Mouse (Mus musculus) kidney, embryonic 16.5 days (tissue): ENCODE measurements at regions not wholly inside any gene's neighbourhood (a gene's known extent, or its start where the extent isn't known, plus 50 kb on each side); places are given as distances from the start of the nearest gene placed in this dataset.
A peak's percentile ranks its signal among the peaks of the same experiment; 100 is the strongest.

Source experiments
- ATAC-seq: fragments of 200-750 bp; cut with Nextera tagmentation; 2 replicates; pipeline ENCODE4 v1.8.0; 2017; ENCODE audit warnings: moderate TSS enrichment; ENCODE audit not compliant: low FRiP score, low TSS enrichment
- H3K27ac ChIP-seq: fragments of 300-500 bp; sonication (generic); 2 replicates; pipeline ENCODE4 v1.5.1; 2014; ENCODE audit warnings: low read length
- H3K27me3 ChIP-seq: fragments of 300-500 bp; sonication (generic); 2 replicates; pipeline ENCODE4 v1.6.1; 2014; ENCODE audit warnings: low read length, control low read depth, mixed read lengths; ENCODE audit not compliant: insufficient read depth
- H3K36me3 ChIP-seq: fragments of 300-500 bp; sonication (generic); 2 replicates; pipeline ENCODE4 v1.6.1; 2014; ENCODE audit warnings: low read length, control low read depth, mixed read lengths; ENCODE audit not compliant: insufficient read depth
- H3K4me1 ChIP-seq: fragments of 300-500 bp; sonication (generic); 2 replicates; pipeline ENCODE4 v1.6.1; 2014; ENCODE audit warnings: low read length, control low read depth, mixed read lengths; ENCODE audit not compliant: insufficient read depth
- H3K4me2 ChIP-seq: fragments of 300-500 bp; sonication (generic); replicated peaks from 2 replicates; pipeline ENCODE4 v1.6.1; 2014; ENCODE audit warnings: low read depth, low read length
- H3K4me3 ChIP-seq: fragments of 300-500 bp; sonication (generic); 2 replicates; pipeline ENCODE4 v1.5.1; 2014; ENCODE audit warnings: mild to moderate bottlenecking, low read length
- H3K9ac ChIP-seq: fragments of 300-500 bp; sonication (generic); replicated peaks from 2 replicates; pipeline ENCODE4 v1.6.1; 2014; ENCODE audit warnings: low read length
- H3K9me3 ChIP-seq: fragments of 300-500 bp; sonication (generic); 2 replicates; pipeline ENCODE4 v1.6.1; 2016; ENCODE audit warnings: low read length, control low read depth
- WGBS: fragments of 180-500 bp; shearing (Covaris S2); extraction: QIAGEN DNeasy Blood & Tissue Kit; methylation state at CpG from one replicate; pipeline ENCODE4 v1.1.7; 2014; 5-methylcytosine and 5-hydroxymethylcytosine counted together

DNA sequence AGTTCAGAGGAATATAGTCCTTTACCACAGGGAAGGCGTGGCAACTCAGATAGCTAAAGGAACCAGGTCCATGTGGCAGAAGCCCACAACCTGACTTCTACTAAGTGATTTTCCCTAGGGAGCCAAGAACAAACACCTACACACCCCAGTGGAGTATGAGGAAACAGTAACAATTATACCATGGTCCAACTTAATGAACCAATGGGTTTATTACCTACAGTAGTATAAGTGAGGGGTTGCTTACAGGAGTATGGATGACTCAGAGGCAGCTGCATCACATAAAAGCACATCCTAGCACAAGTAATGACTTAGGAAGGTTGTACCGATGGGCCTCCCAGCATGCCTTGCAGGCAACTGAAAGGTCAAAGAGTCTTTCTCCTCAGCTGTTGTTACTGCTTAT lies 98.7 kb upstream of the Cul1 start:
- Histone ChIP-seq H3K9me3 (no peaks in the 10 kb centered on the region), H3K27ac (no peak overlapping the region), H3K27me3 (no peaks in the 10 kb centered on the region), H3K36me3 (no peaks in the 10 kb centered on the region), H3K9ac (no peak overlapping the region), H3K4me1 (no peaks in the 10 kb centered on the region), H3K4me3 (no peak overlapping the region), H3K4me2 (no peak overlapping the region)
- 80% methylated on average over 2 of the region's 2 CpGs for WGBS
- no peak for ATAC-seq

GRCm38 (mm10) chr6:47355500-47355899 lies 97.7 kb upstream of the Cul1 start:
- H3K4me3 ChIP-seq = no peak overlapping the region
- H3K36me3 ChIP-seq = no peaks in the 10 kb centered on the region
- H3K4me2 ChIP-seq = no peak overlapping the region
- no peak overlapping the region for H3K9ac ChIP-seq
- no peaks in the 10 kb centered on the region for H3K4me1 ChIP-seq
- no peak for ATAC-seq
- no peak overlapping the region for H3K27ac ChIP-seq
- H3K9me3 ChIP-seq = no peaks in the 10 kb centered on the region
- 81% methylated on average over 7 of the region's 7 CpGs for WGBS
- no peaks in the 10 kb centered on the region for H3K27me3 ChIP-seq

DNA sequence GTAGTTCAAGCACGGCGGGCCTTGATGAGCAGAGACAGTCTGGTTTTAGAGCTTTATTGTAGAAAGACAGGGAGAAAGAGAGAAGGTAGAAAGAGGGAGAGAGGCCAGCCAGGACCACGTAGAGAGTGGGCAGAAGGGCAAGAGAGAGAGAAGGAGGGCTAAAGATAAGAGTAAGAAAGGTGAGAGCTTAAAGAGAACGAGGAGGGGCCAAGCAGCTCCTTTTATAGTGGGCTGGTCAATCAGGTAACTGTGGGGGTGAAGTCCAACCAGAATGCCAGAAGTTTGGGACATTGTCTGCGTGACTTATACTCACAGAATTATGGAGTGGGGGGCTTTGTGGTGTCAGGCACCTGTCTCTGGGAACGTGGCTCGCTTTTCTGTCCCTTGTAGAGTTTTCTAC lies 96.7 kb upstream of the Cul1 start:
- no peak overlapping the region for H3K27ac ChIP-seq
- 73% methylated on average over 7 of the region's 7 CpGs for WGBS
- H3K36me3 ChIP-seq = no peaks in the 10 kb centered on the region
- no peaks in the 10 kb centered on the region for H3K27me3 ChIP-seq
- H3K9ac ChIP-seq = no peak overlapping the region
- H3K4me3 ChIP-seq = no peak overlapping the region
- ATAC-seq = no peak
- no peak overlapping the region for H3K4me2 ChIP-seq
- no peaks in the 10 kb centered on the region for H3K4me1 ChIP-seq
- H3K9me3 ChIP-seq = no peaks in the 10 kb centered on the region

GRCm38 (mm10) chr6:47358686-47359085 lies 94.5 kb upstream of the Cul1 start:
- Histone ChIP-seq H3K27ac (no peak overlapping the region), H3K4me3 (no peak overlapping the region), H3K4me2 (no peak overlapping the region), H3K27me3 (no peaks in the 10 kb centered on the region), H3K36me3 (no peaks in the 10 kb centered on the region), H3K4me1 (no peaks in the 10 kb centered on the region), H3K9ac (no peak overlapping the region), H3K9me3 (no peaks in the 10 kb centered on the region)
- 50% methylated on average over 2 of the region's 2 CpGs for WGBS
- ATAC-seq = no peak

DNA sequence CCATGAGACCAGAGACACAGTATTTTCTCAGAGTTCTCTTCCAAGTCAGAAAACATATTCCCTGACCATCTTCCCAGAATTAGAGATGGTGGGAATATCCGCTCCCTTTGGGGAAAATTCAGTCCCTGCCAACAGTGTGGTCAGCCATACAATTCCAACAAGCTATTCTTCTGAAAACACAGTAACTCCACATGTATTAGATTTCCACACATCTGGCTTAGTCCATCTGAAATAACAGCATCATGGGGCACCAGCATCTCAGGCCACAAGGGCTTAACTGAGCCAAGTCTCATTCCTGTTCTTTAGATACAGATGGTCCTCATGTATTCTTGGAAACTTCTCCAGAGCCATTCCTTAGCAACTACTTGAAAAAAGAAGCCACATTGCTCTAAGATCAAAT lies 89.2 kb upstream of the Cul1 start:
- no peaks in the 10 kb centered on the region for H3K9me3 ChIP-seq
- no peaks in the 10 kb centered on the region for H3K36me3 ChIP-seq
- H3K27me3 ChIP-seq = no peaks in the 10 kb centered on the region
- no peak overlapping the region for H3K4me3 ChIP-seq
- H3K4me1 ChIP-seq = no peaks in the 10 kb centered on the region
- H3K27ac ChIP-seq = no peak overlapping the region
- no peak overlapping the region for H3K9ac ChIP-seq
- 85% methylated on average over 1 of the region's 1 CpGs for WGBS
- no peak for ATAC-seq
- no peak overlapping the region for H3K4me2 ChIP-seq

GRCm38 (mm10) chr6:47364556-47364955 lies 88.6 kb upstream of the Cul1 start:
- no peaks in the 10 kb centered on the region for H3K27me3 ChIP-seq
- 67% methylated on average over 2 of the region's 2 CpGs for WGBS
- H3K4me1 ChIP-seq = no peaks in the 10 kb centered on the region

DNA sequence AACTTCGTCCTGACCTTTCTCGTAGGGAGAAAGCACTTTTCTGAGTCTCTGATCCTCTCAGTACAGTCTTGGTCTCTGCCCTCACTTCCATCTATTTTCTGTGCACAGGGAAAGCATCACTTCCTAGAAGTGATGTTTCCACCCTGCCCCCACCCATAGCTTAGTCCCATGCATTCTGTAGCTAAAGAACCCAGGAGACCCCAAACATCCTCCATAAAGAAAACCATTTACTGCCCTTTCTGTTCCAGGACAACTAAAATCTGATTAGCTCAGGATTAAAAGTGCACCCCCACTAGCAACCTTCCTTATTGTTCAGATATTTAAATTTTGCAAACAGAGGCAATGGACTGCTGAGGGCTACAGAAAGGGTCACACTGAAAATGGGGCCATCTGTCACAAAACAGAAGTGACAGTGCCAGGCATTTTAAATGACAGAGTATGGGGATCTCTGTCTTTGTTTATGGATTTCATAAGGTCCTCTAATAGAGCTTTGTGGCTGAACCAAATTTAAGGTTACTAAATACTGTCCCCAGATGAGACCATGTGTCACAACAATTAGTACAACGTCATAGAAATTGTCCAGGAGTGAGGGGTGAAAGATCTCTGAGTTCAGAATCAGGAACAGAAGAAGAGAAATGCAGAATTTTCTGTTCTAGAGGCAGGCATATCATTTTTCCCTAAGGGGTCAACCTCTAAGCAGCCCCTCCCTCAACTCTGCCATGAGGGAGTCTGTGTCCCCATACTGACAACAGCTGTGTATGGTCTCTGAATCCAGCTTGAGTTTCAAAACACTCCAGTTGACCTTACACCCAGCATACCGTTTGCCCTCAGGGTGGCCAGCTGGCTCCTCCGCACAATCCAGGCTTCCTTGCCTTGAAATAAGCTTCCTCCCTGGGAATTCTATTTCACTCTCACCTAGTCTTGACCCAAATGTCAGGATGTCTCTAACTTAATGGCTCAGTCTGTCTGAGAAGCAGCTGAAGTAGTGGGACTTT lies 87.2 kb upstream of the Cul1 start:
- 39% methylated on average over 5 of the region's 5 CpGs for WGBS
- Histone ChIP-seq H3K4me3 (no peak overlapping the region), H3K4me1 (no peaks in the 10 kb centered on the region), H3K4me2 (no peak overlapping the region), H3K27ac (no peak overlapping the region), H3K9me3 (no peaks in the 10 kb centered on the region), H3K9ac (no peak overlapping the region), H3K36me3 (no peaks in the 10 kb centered on the region), H3K27me3 (no peaks in the 10 kb centered on the region)
- ATAC-seq = peak; percentile 91

More at GRCm38 (mm10) chr6:47364556-47364955, 88.6 kb upstream of the Cul1 start:
- no peaks in the 10 kb centered on the region for H3K36me3 ChIP-seq
- no peak overlapping the region for H3K4me2 ChIP-seq
- H3K27ac ChIP-seq = no peak overlapping the region
- H3K9me3 ChIP-seq = no peaks in the 10 kb centered on the region
- no peak for ATAC-seq
- no peak overlapping the region for H3K4me3 ChIP-seq
- no peak overlapping the region for H3K9ac ChIP-seq

DNA sequence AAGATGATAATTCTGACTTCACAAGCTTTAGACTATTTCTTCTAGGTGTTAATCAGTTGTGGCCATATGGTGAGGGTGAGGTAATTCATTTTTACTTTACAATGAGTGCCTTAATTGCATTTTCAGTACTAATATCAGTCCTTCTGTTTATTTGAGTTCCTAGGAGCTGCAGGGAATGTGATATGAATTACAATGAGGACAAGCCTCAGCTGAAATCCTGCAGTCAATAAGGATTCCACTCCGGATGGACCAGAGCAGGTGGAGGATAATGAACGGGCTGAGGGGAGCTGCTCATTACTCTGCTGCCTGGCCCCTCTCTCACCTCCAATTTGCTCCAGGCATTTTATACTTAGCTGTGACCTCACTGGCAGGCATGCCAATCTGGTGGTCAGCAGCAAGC lies 85.7 kb upstream of the Cul1 start:
- Histone ChIP-seq H3K36me3 (no peaks in the 10 kb centered on the region), H3K4me1 (no peaks in the 10 kb centered on the region), H3K4me3 (no peak overlapping the region), H3K27me3 (no peaks in the 10 kb centered on the region), H3K4me2 (no peak overlapping the region), H3K27ac (no peak overlapping the region), H3K9me3 (no peaks in the 10 kb centered on the region), H3K9ac (no peak overlapping the region)
- no peak for ATAC-seq
- 39% methylated on average over 2 of the region's 2 CpGs for WGBS

GRCm38 (mm10) chr6:47375705-47376104 lies 77.5 kb upstream of the Cul1 start:
- WGBS = 58% methylated on average over 4 of the region's 4 CpGs
- peak overlapping the region; percentile 21; the same call in 1 of the 2 replicates for H3K27ac ChIP-seq
- no peaks in the 10 kb centered on the region for H3K4me1 ChIP-seq

GRCm38 (mm10) chr6:47381451-47381850 lies 71.7 kb upstream of the Cul1 start:
- WGBS = 73% methylated on average over 2 of the region's 2 CpGs
- no peak overlapping the region for H3K4me3 ChIP-seq
- no peak overlapping the region for H3K27ac ChIP-seq
- H3K4me1 ChIP-seq = no peaks in the 10 kb centered on the region
- no peaks in the 10 kb centered on the region for H3K9me3 ChIP-seq
- ATAC-seq = no peak
- H3K9ac ChIP-seq = no peak overlapping the region
- no peak overlapping the region for H3K4me2 ChIP-seq
- H3K27me3 ChIP-seq = no peaks in the 10 kb centered on the region
- H3K36me3 ChIP-seq = no peaks in the 10 kb centered on the region

More at GRCm38 (mm10) chr6:47375705-47376104, 77.5 kb upstream of the Cul1 start:
- H3K36me3 ChIP-seq = no peaks in the 10 kb centered on the region
- no peaks in the 10 kb centered on the region for H3K27me3 ChIP-seq
- H3K4me3 ChIP-seq = no peak overlapping the region
- H3K9me3 ChIP-seq = no peaks in the 10 kb centered on the region
- no peak for ATAC-seq
- no peak overlapping the region for H3K4me2 ChIP-seq
- H3K9ac ChIP-seq = no peak overlapping the region
